Mouse (Mus musculus): ENCODE results near the gene Trim8. TPM values are rescaled to one million over a fixed set of nuclear protein-coding genes. Genes with fewer than 3 reads are reported as not detected.

Trim8 gene
- total RNA-seq, 2 experiments from 2014 or later = 37.3 to 40.6 TPM

- intact Hi-C loops (cut with DNase I) = loop anchor here (10.0 kb wide), 1 partner anchor 137 kb away; the partner anchor contains the start of genes Actr1a and Sufu
- no peak for DNase-seq (ENCODE audit: low spot score)
Observed at GRCm38 (mm10) chr19:46532031-46532688, 30.7 kb downstream of the Trim8 start.

DNA sequence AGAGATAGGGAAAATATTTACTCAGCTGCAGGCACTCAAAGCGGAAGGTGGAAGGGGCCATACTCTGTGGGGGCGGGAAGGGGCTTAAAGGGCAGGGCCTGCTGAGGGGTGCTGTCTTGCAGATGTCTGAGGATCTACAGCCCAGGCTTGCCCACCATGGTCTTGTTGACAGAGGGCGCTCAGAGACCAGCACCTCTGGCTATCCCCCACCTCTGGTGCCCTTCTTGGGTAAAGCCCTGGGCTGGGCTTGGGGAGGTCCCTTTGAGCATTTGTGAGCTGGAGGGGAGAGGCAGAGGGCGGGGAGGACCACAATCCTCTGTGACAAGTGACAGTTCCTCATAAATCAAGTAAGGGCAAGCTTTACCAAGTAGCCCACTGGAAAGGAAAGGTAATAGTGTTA lies 31.6 kb downstream of the Trim8 start:
- intact Hi-C loops (cut with DNase I) = loop anchor here (10.0 kb wide), 1 partner anchor 138 kb away; the partner anchor contains the start of genes Actr1a and Sufu
- DNase-seq (ENCODE audit: low spot score) = no peak

GRCm38 (mm10) chr19:46533525-46533924 lies 32.0 kb downstream of the Trim8 start:
- intact Hi-C loops (cut with DNase I) = loop anchor here (10.0 kb wide), 1 partner anchor 139 kb away; the partner anchor contains the start of genes Actr1a and Sufu
- DNase-seq (ENCODE audit: low spot score) = no peak

DNA sequence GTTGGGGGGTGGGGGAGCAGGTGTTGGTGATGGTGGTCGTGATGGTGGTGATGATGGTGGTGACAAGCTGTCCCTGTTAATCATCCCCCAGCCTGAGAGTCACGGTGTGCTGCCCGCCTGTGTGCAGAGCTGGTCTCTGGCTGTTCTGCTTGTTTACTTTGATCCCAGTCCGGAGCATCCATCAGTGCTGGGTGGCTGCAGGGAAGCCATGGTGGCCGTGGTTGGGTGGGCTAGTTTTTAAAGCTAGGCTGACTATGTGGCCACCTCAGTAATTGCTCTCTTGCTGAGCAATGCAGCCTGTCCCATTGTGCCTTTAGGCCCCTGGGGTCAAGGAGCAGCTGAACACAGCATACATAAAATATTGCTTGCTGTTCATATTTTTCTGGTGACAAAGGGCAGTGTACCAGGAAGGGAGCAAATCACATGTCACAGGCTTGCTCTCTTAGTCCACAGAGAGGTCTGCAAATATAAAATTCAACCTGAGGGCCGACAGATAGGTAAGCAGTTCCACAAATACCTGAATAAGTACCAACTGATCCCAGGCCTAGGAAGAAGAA lies 33.1 kb downstream of the Trim8 start:
- intact Hi-C loops (cut with DNase I) = loop anchor here (10.0 kb wide), 1 partner anchor 140 kb away; the partner anchor contains the start of genes Actr1a and Sufu
- DNase-seq (ENCODE audit: low spot score) = no peak

- intact Hi-C loops (cut with DNase I) = loop anchor here (10.0 kb wide), 1 partner anchor 143 kb away; the partner anchor contains the start of genes Actr1a and Sufu
Observed at GRCm38 (mm10) chr19:46537357-46537756, 35.9 kb downstream of the Trim8 start.

DNA sequence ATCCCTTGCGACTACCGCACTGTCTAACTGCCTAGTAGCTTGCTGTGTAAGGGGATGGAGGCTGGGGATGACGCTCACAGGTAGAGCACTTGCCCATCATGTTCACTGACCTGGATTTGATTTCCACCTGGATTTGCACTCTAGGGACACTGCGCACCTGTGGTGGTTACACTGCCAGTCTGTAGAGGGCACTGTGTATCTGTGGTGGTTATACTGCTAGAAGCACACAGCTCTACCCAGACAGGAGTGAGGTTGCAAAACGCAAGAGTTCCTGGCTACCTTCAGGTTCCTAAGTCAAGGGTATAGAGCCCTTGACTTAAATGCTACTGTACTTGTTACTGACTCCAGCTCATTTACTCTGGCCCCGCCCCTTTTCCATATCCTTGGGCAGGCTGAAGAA lies 36.7 kb downstream of the Trim8 start:
- intact Hi-C loops (cut with DNase I) = loop anchor here (10.0 kb wide), 1 partner anchor 143 kb away; the partner anchor contains the start of genes Actr1a and Sufu
- DNase-seq (ENCODE audit: low spot score) = no peak

More at GRCm38 (mm10) chr19:46537357-46537756, 35.9 kb downstream of the Trim8 start:
- DNase-seq (ENCODE audit: low spot score) = no peak

- DNase-seq (ENCODE audit: low spot score) = no peak
- intact Hi-C loops (cut with DNase I) = no loop called here
Observed at GRCm38 (mm10) chr19:46542750-46543149, 41.2 kb downstream of the Trim8 start.

- DNase-seq (ENCODE audit: low spot score) = no peak
- intact Hi-C loops (cut with DNase I) = no loop called here
Observed at GRCm38 (mm10) chr19:46547565-46547964, 46.1 kb downstream of the Trim8 start.

- no peak for DNase-seq (ENCODE audit: low spot score)
- intact Hi-C loops (cut with DNase I) = no loop called here
Observed at GRCm38 (mm10) chr19:46548110-46548509, 46.6 kb downstream of the Trim8 start.

GRCm38 (mm10) chr19:46550385-46550784 lies 48.9 kb downstream of the Trim8 start:
- DNase-seq (ENCODE audit: low spot score) = no peak
- intact Hi-C loops (cut with DNase I) = no loop called here

DNA sequence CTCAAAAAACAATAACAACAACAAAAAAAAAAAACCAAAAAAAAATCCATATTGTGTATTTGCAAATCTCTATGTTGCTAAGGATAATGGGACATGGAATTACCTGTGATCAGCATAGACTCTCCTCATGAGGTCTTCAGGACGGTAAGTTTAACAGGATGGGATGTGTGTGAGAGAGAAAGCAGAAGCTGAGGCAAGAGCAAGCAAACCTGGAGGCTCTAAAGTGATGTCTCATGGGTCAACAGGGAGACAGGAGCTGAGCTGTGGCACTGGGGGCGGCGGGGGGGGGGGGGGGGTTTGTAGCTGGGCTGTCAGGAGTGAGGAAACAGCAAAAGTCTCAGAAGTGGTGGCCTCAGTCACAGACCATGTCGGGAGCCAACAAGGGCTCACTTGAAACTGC lies 51.0 kb downstream of the Trim8 start:
- no peak for DNase-seq (ENCODE audit: low spot score)

DNA sequence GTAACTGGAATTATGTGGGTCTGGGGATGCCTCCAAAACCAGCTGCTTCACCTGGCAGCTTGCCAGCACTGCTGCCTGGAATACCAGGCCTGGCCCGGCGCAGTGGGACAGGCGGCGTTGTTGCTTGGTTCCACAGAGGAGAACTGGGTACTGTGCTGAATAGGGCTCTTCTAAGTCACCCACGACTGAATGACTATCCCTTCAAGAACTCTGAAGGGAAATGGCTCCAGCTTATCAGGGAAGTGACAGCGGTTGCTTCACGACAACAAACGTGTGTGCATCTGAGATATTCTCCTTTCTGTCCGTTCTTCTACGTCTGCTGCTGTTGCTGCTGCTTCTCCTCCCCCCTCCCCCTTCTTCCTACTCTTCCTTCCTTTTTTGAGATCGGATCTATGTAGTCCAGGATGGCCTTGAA lies 52.0 kb downstream of the Trim8 start:
- DNase-seq (ENCODE audit: low spot score) = no peak
- intact Hi-C loops (cut with DNase I) = no loop called here

More for the DNA sequence above, 51.0 kb downstream of the Trim8 start:
- intact Hi-C loops (cut with DNase I) = no loop called here

DNA sequence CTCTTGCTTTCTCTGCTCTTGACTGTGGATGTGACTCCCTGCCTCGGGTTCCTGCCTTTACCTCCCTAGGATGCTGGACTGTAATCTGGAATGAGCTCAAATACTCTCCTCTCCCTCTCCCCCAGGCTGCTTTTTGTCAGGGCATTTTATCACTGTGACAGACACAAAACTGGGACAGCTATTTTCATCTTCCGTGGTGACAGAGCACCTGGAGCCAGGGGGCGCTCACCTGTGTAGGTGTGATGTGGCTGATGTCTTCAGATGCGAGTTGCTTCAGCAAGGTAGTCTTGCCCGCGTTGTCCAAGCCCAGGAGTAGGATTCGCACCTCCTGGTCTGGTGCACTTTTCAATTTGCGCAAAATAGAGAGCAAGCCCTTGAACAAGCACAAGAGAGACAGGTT lies 56.5 kb downstream of the Trim8 start:
- no peak for DNase-seq (ENCODE audit: low spot score)
- intact Hi-C loops (cut with DNase I) = no loop called here

- intact Hi-C loops (cut with DNase I) = no loop called here
- DNase-seq (ENCODE audit: low spot score) = no peak
Observed at GRCm38 (mm10) chr19:46558631-46559030, 57.1 kb downstream of the Trim8 start.

DNA sequence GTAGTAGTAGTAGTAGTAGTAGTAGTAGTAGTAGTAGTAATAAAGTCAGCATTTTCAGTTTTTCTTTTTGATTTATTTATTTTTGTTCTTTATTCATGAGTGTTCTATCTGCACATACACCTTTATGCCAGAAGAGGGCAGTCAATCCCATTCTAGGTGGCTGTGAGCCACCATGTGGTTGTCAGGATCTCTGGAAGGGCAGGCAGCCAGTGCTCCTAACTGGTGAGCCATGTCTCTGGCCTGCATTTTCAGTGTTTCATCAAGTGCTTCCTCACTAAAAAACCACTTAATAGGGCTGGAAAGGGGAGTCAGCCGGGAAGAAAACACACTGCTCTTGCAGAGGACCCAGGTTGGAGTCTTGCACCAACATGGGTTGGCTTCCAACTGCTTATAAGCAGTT lies 60.6 kb downstream of the Trim8 start:
- intact Hi-C loops (cut with DNase I) = loop anchor here (5.0 kb wide), 1 partner anchor 165 kb away; the partner anchor contains the start of genes Actr1a and Sufu
- peak; percentile 32 for DNase-seq (ENCODE audit: low spot score)

DNA sequence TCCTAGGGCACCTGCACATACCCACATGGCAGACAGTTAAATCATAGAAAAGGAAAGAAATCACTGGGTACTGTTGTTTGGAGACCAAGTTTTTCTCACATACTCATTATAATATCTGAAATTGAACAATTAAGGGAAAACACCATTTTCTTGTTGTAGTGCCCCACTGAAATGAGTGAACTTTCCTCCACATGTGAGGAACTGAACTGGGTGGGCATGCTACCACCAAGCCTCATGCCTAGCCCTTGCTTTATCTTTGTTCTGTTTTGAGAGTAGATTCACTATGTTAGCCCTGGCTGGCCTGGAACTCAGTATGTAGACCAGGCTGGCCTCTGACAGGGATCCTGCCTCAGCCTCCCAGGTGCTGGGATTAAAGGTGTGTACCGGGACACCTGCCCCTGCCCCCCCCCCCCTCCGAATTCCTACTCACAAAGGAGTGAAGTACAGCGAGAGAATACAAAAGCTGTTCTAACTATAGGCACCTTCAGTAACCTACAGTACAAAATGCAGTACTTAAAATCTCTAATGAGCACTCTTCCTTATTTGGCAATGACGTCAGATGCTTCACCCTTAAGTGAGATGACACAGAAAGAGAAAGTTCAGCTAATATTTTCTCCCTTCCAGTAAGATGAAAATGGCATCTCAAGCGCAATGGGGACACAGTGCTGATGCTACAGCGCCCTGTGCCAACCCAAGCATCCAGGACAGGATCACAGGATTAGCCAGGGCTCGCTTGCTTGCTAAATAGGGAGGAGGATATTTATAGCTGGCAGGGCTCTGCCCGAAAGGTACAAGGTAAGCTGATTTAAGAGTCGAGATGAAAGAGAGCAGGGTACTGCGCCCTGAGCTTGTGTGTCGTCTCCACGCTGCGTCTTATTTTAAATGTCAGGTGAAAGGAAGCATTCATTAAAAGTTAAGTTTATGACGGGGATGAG lies 61.3 kb downstream of the Trim8 start:
- intact Hi-C loops (cut with DNase I) = loop anchor here (5.0 kb wide), 1 partner anchor 166 kb away; the partner anchor contains the start of genes Actr1a and Sufu
- DNase-seq (ENCODE audit: low spot score) = no peak

GRCm38 (mm10) chr19:46563603-46564002 lies 62.1 kb downstream of the Trim8 start:
- intact Hi-C loops (cut with DNase I) = loop anchor here (5.0 kb wide), 1 partner anchor 166 kb away; the partner anchor contains the start of genes Actr1a and Sufu
- no peak for DNase-seq (ENCODE audit: low spot score)

DNA sequence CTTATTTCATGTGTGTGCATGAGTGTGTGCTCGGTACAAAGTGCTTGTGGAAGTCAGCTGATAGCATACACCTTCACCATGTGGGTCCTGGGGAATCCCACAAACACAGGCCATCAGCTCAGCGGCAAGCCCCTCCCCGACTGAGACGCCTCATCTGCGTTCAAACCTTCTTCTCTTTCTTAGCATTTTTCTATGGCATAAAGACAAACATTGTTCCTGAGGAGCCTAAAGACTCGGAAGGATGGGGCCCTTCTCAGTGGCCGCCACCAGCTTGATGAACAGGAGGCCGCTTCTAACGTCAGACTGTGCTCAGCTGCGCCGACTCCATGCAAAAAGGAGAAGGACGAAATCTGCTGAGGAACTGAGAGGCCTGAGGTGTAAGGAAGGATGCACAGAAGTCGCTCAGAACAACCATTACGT lies 62.6 kb downstream of the Trim8 start:
- intact Hi-C loops (cut with DNase I) = loop anchor here (5.0 kb wide), 1 partner anchor 167 kb away; the partner anchor contains the start of genes Actr1a and Sufu
- DNase-seq (ENCODE audit: low spot score) = no peak

Measured in heart, postnatal 25 days (tissue).